Mouse (Mus musculus) C2C12 (cell line): ENCODE measurements around the gene Map3k7. TPM values are rescaled to one million over a fixed set of nuclear protein-coding genes. Genes with fewer than 3 reads are reported as not detected.

Experiments
- H3K27me3 ChIP-seq: one replicate; pipeline ENCODE4 v1.6.1; 2011; ENCODE audit not compliant: control insufficient read depth, insufficient read depth, insufficient read length
- H3K36me3 ChIP-seq: one replicate; pipeline ENCODE4 v1.6.1; 2011; ENCODE audit not compliant: control insufficient read depth, insufficient read depth
- H3K4me3 ChIP-seq: one replicate; pipeline ENCODE4 v1.5.1; 2011; ENCODE audit warnings: mild to moderate bottlenecking, control low read depth; ENCODE audit not compliant: poor library complexity, insufficient read depth, severe bottlenecking
- H3K79me2 ChIP-seq: one replicate; pipeline ENCODE4 v1.6.1; 2011; ENCODE audit not compliant: control insufficient read depth, insufficient read depth
- H3K79me3 ChIP-seq: one replicate; pipeline ENCODE4 v1.6.1; 2011; ENCODE audit warnings: low read depth, control low read depth
- H3ac ChIP-seq: one replicate; pipeline ENCODE3; 2011; ENCODE audit warnings: low read depth; ENCODE audit not compliant: control insufficient read depth, insufficient read length
- CEBPB ChIP-seq: IDR thresholded peaks from one replicate; pipeline ENCODE4 v1.6.1; 2011; ENCODE audit warnings: low read depth, mild to moderate bottlenecking, control low read depth, moderate library complexity
- CTCF ChIP-seq: IDR thresholded peaks from one replicate; pipeline ENCODE4 v1.5.1; 2011; ENCODE audit not compliant: control insufficient read depth, insufficient read depth, insufficient read length
- FOSL1 ChIP-seq: IDR thresholded peaks from one replicate; pipeline ENCODE4 v1.8.0; 2011; ENCODE audit warnings: mild to moderate bottlenecking, low read length; ENCODE audit not compliant: poor library complexity, insufficient read depth, severe bottlenecking
- MAX ChIP-seq: IDR thresholded peaks from one replicate; pipeline ENCODE4 v1.6.1; 2011; ENCODE audit warnings: mild to moderate bottlenecking, control low read depth
- MYOD1 ChIP-seq: IDR thresholded peaks from one replicate; pipeline ENCODE4 v1.6.1; 2011; ENCODE audit warnings: low read depth; ENCODE audit not compliant: control insufficient read depth, insufficient read length
- MYOG ChIP-seq: IDR thresholded peaks from one replicate; pipeline ENCODE4 v1.6.1; 2011; ENCODE audit not compliant: control insufficient read depth, insufficient read length; ENCODE audit errors: extremely low read depth
- USF1 ChIP-seq: IDR thresholded peaks from one replicate; pipeline ENCODE4 v1.6.1; 2011; ENCODE audit warnings: low read depth, mild to moderate bottlenecking, control low read depth, moderate library complexity
- polyA plus RNA-seq: library from polyadenylated mRNA; unstranded; fragments of >200 nt; fragmentation: generic; extraction: Trizol; gene quantifications from one replicate; pipeline ENCODE4 v1.2.1, GENCODE M21; 2012; ENCODE audit warnings: missing spikeins

Gene Map3k7
- polyA plus RNA-seq, 1 experiment, result 17.8 TPM

- Histone ChIP-seq H3ac (no peak overlapping the region), H3K4me3 (no peak overlapping the region), H3K79me3 (no peaks in the 10 kb centered on the region), H3K79me2 (no peaks in the 10 kb centered on the region), H3K27me3 (no peaks in the 10 kb centered on the region), H3K36me3 (no peaks in the 10 kb centered on the region)
- TF ChIP-seq CEBPB (no peak), FOSL1 (no peak), USF1 (no peak), MAX (no peak)
These were observed 26.3 kb upstream of the Map3k7 start for GRCm38 (mm10) chr4:31937376-31938281.

GRCm38 (mm10) chr4:31938416-31939106, 25.3 kb upstream of the Map3k7 start:
- H3K4me3 ChIP-seq, result no peak overlapping the region
- no peak for TF ChIP-seq FOSL1
- TF ChIP-seq MYOD1, result no peak
- no peak for TF ChIP-seq CTCF
- TF ChIP-seq CEBPB, result no peak
- TF ChIP-seq USF1, result no peak
- TF ChIP-seq MYOG, result no peak
- TF ChIP-seq MAX, result no peak

GRCm38 (mm10) chr4:31941616-31942015, 22.3 kb upstream of the Map3k7 start:
- TF ChIP-seq CEBPB (no peak), FOSL1 (no peak)
- Histone ChIP-seq H3K27me3 (no peaks in the 10 kb centered on the region), H3K36me3 (no peaks in the 10 kb centered on the region), H3ac (peak overlapping the region; percentile 50), H3K79me3 (no peaks in the 10 kb centered on the region), H3K79me2 (no peaks in the 10 kb centered on the region), H3K4me3 (no peak overlapping the region)

More at GRCm38 (mm10) chr4:31938416-31939106, 25.3 kb upstream of the Map3k7 start:
- H3K79me3 ChIP-seq, result no peaks in the 10 kb centered on the region
- no peaks in the 10 kb centered on the region for H3K27me3 ChIP-seq
- no peak overlapping the region for H3ac ChIP-seq
- no peaks in the 10 kb centered on the region for H3K79me2 ChIP-seq
- H3K36me3 ChIP-seq, result no peaks in the 10 kb centered on the region

GRCm38 (mm10) chr4:31943045-31943444, 20.9 kb upstream of the Map3k7 start:
- no peak for TF ChIP-seq MAX
- Histone ChIP-seq H3K27me3 (no peaks in the 10 kb centered on the region), H3K79me3 (no peaks in the 10 kb centered on the region), H3K4me3 (no peak overlapping the region), H3ac (no peak overlapping the region), H3K36me3 (no peaks in the 10 kb centered on the region), H3K79me2 (no peaks in the 10 kb centered on the region)

- TF ChIP-seq MAX (no peak), USF1 (no peak), CEBPB (no peak), MYOG (no peak), MYOD1 (no peak), FOSL1 (no peak), CTCF (no peak)
- peak overlapping the region; percentile 85 for H3K4me3 ChIP-seq
- H3ac ChIP-seq, result peak overlapping the region; percentile 85
- no peaks in the 10 kb centered on the region for H3K36me3 ChIP-seq
- H3K27me3 ChIP-seq, result no peaks in the 10 kb centered on the region
- H3K79me2 ChIP-seq, result peaks cover 69% of the 10 kb centered on the region
- peaks cover 50% of the 10 kb centered on the region for H3K79me3 ChIP-seq
These were observed 438 bp downstream of the Map3k7 start for GRCm38 (mm10) chr4:31964194-31964875.

GRCm38 (mm10) chr4:31965208-31965607, 1.3 kb downstream of the Map3k7 start:
- Histone ChIP-seq H3K27me3 (no peaks in the 10 kb centered on the region), H3K4me3 (peak overlapping the region; percentile 85), H3ac (no peak overlapping the region), H3K36me3 (no peaks in the 10 kb centered on the region), H3K79me2 (peaks cover 77% of the 10 kb centered on the region), H3K79me3 (peaks cover 57% of the 10 kb centered on the region)
- TF ChIP-seq MYOD1, result no peak
- no peak for TF ChIP-seq MAX
- no peak for TF ChIP-seq USF1
- no peak for TF ChIP-seq MYOG
- TF ChIP-seq CTCF, result no peak
- no peak for TF ChIP-seq FOSL1
- no peak for TF ChIP-seq CEBPB
